Mouse (Mus musculus) c-Kit-positive CD71-negative TER-119-negative erythroid progenitor cells, embryonic 14.5 days (primary cell): ENCODE results near the gene Mgmt.
A peak's percentile ranks its signal among the peaks of the same experiment; 100 is the strongest.

ENCODE experiments used
- DNase-seq: peaks from one replicate; pipeline ENCODE4 v3.0.0-alpha.2; 2013; ENCODE audit warnings: low read depth

Gene Mgmt

DNA sequence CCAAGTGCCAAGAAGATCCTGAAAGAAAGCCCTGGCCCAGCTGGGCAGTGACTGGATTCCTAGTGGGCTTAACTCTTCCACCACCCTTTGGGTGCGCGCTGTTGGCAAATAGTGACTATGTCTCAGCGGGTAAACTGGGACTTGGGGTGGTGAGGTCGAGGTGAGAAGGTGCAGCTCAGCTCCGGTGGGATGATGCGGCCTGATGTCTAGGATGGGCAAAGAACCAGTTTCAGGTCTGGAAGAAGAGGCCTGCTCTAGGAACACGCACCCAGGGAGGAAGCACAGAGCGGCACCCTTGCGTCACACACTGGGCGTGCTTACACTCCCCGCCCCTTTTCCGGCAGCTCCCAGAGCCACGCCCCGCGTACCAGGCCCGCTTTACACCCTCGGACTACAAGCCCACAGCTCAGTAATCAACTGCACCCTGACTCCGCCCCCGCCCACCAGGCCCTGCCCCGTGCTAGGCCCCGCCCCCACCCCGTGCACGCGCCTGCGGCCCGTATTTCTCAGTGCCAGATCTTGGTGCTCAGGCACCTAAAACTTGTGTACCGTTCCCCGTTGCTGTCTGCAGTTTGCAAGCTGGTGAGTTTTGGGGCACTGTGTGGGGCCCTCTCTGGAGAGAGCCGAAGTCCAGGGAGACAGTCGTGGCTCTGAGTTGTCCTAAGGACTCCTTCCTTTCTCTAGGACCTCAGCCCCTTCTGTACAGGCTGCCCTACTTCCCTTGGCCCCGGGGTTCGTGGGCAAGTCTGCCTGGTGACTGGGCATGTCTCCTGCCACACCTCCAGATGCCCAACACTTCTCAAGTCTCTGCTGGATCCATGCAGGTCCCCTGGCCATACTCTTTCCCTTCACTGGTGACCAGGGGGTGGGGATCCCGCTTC is at the start of gene Mgmt:
Gene Mgmt, plus strand, starts transcription at position 509 of the 881 bp plus-strand sequence.
- peak; percentile 79 for DNase-seq

DNA sequence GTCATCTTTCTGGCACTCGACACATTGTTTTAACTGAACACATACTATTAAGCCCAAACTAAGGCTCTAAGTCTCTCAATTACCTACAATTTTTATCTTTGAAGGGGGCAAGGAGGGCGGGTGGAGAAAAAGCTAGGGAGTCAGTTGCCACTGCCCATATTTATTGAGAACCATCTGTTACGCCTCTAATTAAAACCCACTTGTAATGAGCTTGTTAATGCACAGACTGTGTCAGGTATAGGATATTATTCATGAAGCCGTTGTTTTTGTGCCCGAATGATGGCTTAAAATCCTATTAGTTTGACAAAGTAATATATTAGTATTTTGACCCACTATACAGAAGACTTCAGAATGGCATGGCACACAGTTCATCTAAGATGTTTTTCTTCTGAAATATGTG is 49.6 kb upstream of the Mgmt start:
- DNase-seq = no peak

DNA sequence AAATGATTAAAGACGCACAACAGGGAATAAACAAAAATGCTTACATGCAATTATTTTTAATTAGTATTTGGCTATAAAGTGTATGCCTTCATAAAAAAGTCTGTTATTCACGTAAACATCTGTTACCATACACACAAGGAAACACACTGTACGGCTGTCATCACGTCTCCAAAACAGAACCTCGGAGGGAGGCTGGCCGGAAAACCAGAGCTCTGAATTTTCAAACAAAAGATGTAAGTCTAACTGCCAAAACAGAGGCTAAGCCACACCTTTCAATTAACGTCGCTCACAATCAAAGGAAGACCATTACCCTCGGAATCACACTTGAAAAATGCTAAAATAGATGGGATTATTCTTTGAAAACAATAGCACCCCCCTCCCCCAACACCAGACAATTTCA is 49.1 kb upstream of the Mgmt start:
- DNase-seq = no peak

DNA sequence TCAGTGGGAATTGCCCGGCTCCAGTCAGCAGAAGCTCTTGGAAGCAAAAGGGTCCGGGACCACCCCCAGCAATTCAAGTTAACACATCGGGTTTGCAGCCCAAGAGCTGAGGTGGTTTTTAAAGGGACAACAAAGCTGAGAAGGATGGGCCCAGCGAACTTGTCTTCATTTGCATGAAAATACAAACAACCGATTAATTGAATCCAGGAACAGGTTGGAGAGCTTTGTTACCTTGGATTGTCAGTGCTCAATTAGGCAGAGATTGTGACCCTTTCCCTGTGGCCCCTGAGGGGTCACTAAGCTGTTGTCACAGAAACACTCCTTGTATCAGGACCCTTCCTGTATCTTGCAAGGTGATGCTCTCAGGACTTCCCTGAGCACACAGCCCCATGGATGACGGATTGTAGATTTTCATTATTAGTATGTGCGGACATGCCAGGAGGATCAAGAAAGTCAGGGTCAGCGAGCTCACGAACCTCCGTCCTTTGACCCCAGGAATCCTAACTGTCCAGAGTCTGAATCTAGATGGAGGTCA is 48.3 kb upstream of the Mgmt start:
- DNase-seq = no peak

GRCm38 (mm10) chr7:136847601-136848000 is 46.8 kb upstream of the Mgmt start:
- no peak for DNase-seq

DNA sequence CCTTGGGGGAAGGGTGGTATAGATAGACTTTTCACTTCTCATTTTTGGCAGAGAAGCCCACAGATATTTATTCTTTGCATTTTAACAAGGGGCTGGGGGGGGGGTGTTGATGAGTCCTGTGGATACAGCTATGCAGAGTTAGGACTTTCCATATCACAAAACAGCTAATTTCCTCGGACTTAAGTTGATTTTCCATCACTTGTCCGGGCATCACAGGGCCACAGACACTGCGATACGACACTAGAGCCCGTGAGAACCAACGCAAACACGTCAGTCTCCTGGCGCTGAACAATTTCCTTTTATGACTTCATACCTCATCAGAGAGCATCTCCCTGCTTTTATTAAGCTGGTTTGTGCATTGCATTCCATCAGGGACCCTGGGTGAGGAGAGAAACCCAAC is 45.7 kb upstream of the Mgmt start:
- no peak for DNase-seq

- DNase-seq = no peak
Observed at GRCm38 (mm10) chr7:136849811-136850210, 44.6 kb upstream of the Mgmt start.

GRCm38 (mm10) chr7:136850339-136850738 is 44.1 kb upstream of the Mgmt start:
- DNase-seq = no peak

DNA sequence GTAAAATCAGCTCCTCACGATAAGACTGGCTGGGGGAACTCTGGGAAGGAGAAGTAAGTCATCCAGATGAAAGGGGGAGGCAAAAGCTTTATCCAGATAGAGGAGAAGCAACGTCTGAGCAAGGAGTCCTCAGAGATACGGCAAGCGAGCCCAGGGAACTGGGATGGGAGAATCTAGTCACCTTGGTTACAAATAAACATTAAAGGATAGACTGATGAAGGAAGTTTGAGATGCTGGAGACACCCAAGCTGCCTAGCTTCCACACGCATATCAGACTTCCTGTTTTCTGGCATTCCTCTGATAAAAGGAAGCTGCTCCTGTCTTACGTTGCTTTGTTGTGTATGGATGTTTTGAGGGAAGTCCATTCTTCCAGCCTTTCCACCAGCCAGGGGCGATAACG is 42.5 kb upstream of the Mgmt start:
- DNase-seq = no peak

DNA sequence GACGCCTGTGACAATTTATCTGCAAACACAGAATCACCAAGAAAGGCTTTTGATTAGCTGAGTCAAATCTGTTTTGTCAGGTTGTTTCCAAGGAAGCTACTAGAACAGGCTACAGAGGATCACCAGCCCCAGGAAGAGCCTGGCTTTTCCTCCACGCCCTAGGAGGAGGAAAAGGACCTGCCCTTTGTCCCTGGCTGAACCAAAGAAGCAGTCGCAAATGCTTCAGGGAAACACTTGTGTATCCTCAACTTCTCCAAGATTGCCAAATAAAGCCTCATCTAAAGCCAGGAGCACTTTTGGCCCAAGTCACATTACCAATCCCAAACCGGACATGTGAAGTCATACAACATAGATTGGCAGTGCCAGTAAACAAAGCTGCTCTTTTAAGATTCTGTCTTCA is 41.7 kb upstream of the Mgmt start:
- DNase-seq = no peak

DNA sequence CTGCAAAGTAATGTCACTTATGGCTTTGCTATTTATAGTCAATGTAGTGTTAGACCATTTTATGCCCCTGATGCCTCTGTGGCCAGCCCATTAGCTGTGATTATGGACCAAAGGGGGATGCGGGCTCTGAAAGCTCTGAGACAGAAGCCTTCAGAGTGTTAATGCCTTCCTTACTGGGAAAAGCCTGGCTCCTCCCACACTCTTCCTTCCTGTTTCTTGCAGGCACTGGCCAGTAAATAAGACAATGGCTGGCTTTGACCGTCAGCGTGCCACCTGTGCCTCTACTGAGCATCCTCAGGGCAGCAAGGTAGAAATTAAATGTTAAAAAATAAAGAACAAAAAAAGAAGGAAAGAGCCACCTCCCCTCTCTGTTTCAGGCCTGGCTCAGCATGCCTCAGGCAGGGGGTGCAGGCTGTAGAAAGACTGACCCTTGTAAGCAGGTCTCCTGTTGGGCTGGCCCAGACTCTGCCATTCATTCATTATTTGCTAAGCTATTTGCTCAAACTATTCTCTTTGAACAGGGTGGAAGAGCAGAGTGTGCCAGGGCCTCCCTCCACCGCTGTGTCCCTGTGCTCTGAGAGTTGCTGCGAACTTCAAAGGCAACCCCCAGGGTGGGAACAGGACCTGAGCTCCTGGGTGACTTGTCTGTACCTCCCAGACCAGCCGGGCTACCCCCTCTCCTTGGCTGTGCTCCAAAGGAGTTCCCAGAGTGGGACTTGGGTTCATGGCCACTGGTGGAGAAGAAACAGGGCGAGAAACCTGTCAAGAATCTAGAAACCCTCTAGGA is 29.5 kb upstream of the Mgmt start:
- DNase-seq = no peak

DNA sequence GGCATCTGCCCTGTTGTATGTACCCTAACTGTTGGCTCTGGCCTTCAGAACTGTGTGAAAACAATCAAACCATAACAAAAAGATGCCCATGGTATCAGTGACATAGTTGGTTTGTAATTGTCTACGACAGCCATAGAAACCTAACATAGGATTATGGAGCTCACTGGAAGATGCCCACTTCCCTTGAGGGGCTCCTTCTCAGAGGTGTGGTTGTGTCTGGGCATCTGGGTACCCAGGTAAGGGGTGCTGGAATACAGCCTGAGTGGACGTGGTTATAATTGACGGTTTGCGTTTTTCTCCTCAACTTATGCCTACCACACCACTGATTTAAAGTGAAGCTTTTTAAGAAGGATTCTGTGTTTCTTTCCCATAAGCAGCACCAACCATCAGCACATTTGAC is 28.5 kb upstream of the Mgmt start:
- no peak for DNase-seq

- DNase-seq = no peak
Observed at GRCm38 (mm10) chr7:136866535-136866934, 27.9 kb upstream of the Mgmt start.

DNA sequence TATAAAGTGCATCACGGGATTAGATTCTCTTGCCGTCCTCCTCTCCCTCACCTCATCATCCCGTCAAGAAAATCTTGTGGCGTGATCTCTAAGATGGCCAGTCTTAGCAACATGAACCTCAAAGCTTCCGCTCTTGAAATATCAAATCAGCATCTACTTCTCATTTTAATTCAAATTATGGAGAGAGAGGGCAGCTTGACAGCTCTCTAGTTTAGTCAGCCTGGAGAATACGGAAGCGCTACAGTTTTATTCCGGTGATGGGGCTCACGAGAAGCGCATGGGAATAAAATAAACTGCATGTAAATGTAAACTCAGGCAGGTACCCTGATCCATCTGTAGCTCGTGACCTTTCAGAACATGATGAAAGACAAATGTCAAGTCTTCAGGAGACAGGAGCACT is 22.9 kb upstream of the Mgmt start:
- DNase-seq = no peak

GRCm38 (mm10) chr7:136872059-136872458 is 22.4 kb upstream of the Mgmt start:
- DNase-seq = no peak

GRCm38 (mm10) chr7:136874396-136874795 is 20.0 kb upstream of the Mgmt start:
- DNase-seq = no peak

DNA sequence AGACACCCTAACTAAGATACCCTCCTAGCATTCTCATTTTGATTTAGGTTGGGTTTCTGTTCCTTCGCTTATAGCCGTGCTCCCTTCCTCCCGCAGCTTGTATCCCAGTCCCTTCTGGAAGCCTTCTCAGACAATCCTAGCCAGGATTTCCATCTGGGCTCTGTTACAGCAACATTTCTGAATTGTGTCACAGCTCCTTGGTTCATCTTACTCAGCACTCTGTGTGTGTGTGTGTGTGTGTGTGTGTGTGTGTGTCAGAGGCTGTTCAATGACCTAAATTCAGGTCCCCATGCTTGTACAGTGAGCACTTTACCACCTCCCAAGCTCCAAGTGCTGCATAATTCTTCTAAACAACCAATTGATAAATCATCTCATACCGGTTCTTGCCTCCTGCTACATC is 14.0 kb upstream of the Mgmt start:
- no peak for DNase-seq

DNA sequence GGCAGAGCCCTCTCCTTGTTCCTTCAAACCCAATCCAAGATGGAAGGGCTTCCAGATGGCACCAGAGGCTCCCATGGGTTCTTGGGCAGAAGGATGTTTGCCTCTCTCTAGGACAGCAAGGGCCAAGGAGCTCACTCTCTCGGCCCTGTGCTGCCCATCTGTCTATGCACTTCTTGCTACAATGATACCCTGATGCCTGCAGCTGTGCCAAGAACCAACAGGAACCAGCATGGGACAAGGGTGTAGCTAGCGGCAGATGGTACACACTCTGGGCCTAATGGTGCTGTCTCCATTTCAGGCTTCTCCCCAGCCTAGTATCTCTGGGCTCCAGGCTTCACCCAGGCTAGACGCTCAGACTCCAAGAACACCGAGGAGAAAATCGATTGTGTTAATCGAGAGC is 6.3 kb upstream of the Mgmt start:
- no peak for DNase-seq

GRCm38 (mm10) chr7:136895356-136895755 is 942 bp downstream of the Mgmt start:
- no peak for DNase-seq

- no peak for DNase-seq
Observed at GRCm38 (mm10) chr7:136895851-136896250, 1.4 kb downstream of the Mgmt start.

DNA sequence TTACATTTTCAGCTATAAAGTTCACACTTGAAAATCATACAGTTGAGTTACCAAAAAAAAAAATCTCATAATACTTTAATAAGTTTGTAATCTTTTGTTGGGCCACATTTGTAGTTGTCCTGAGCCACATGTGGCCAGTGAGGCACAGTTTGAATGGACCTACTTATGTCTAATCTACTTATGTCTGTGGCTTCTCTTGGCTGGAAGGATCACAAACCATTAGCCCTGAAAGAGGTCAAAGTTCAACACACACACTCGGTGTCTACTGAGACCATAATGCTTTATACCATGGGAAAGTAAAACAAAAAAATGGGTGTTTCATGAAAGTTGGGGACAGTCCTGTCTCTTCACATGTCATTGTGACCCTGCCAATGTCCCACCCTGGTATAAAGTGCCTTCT is 3.1 kb downstream of the Mgmt start:
- DNase-seq = no peak

GRCm38 (mm10) chr7:136898005-136898404 is 3.6 kb downstream of the Mgmt start:
- no peak for DNase-seq

DNA sequence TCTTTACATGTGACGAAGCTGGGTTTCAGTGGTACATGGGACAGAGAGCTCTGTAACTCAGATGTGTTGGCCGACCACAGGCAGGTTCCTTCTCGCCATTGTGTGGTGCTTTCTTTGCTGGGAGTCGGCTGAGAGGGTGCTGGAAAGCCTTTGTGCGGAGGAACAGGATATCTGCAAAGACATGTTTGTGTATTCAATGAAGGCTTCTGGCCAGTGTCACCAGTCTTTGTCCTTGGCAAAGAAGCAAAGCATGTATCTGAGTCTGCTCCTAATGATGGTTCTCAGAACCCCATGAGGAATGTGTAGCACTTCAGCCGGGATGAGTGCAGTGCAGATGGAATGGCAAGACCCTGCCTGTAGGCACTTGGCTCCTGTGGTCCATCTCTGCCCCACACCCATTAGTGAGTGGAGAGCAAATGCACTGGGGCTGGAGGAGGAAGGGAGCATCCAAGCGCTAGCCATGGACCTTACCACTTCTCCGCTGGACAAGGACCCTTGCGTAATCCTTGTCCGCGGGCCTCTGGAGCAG is 14.3 kb downstream of the Mgmt start:
- no peak for DNase-seq
